Mouse (Mus musculus) heart, postnatal 10 days (tissue): ENCODE results near the gene Kcnd3. TPM values are rescaled to one million over a fixed set of nuclear protein-coding genes. Genes with fewer than 3 reads are reported as not detected.

Experiments used
- DNase-seq, 2 experiments: peaks; one replicate each; pipeline ENCODE4 v3.0.0; 2021
- intact Hi-C: fragments of 180-260 bp; cut with DNase I; formaldehyde crosslinking; loops from one replicate; pipeline ENCODE4 v1.15.1; 2025
- total RNA-seq, 2 experiments: library from RNA; stranded (reverse); gene quantifications; 2 replicates each; pipeline ENCODE4 v1.2.3; 2021

Kcnd3 gene
- total RNA-seq, 2 experiments from 2014 or later: 1.7 to 2.2 TPM

GRCm38 (mm10) chr3:105571944-105572343, 119.8 kb downstream of the Kcnd3 start:
- no peak for DNase-seq
- intact Hi-C loops: no loop called here

GRCm38 (mm10) chr3:105573156-105573555, 121.0 kb downstream of the Kcnd3 start:
- intact Hi-C loops: no loop called here
- DNase-seq: no peak

GRCm38 (mm10) chr3:105578320-105578719, 126.2 kb downstream of the Kcnd3 start:
- DNase-seq: no peak
- intact Hi-C loops: no loop called here

GRCm38 (mm10) chr3:105581119-105581518, 129.0 kb downstream of the Kcnd3 start:
- DNase-seq: no peak
- intact Hi-C loops: no loop called here

GRCm38 (mm10) chr3:105585734-105586159, 133.6 kb downstream of the Kcnd3 start:
- DNase-seq: peak; percentile 2 to 8
- intact Hi-C loops: no loop called here

GRCm38 (mm10) chr3:105590056-105590672, 138.0 kb downstream of the Kcnd3 start:
- DNase-seq: no peak

GRCm38 (mm10) chr3:105591766-105592165, 139.6 kb downstream of the Kcnd3 start:
- DNase-seq: no peak
- intact Hi-C loops: no loop called here

More at GRCm38 (mm10) chr3:105590056-105590672, 138.0 kb downstream of the Kcnd3 start:
- intact Hi-C loops: no loop called here

GRCm38 (mm10) chr3:105592246-105592645, 140.1 kb downstream of the Kcnd3 start:
- intact Hi-C loops: no loop called here
- peak; percentile 12 to 18 for DNase-seq

- peak; percentile 48 to 65 for DNase-seq
- intact Hi-C loops: no loop called here
Measured at GRCm38 (mm10) chr3:105600483-105600882, 148.4 kb downstream of the Kcnd3 start.

- DNase-seq: peak in 1 of 2 experiments; percentile 21
- intact Hi-C loops: no loop called here
Measured at GRCm38 (mm10) chr3:105602966-105603365, 150.8 kb downstream of the Kcnd3 start.

- intact Hi-C loops: no loop called here
- DNase-seq: no peak
Measured at GRCm38 (mm10) chr3:105605726-105606125, 153.6 kb downstream of the Kcnd3 start.

GRCm38 (mm10) chr3:105608857-105609256, 156.7 kb downstream of the Kcnd3 start:
- no peak for DNase-seq

GRCm38 (mm10) chr3:105611531-105612422, 159.6 kb downstream of the Kcnd3 start:
- intact Hi-C loops: no loop called here

More at GRCm38 (mm10) chr3:105608857-105609256, 156.7 kb downstream of the Kcnd3 start:
- intact Hi-C loops: no loop called here

GRCm38 (mm10) chr3:105612423-105612814, 160.3 kb downstream of the Kcnd3 start:
- no peak for DNase-seq
- intact Hi-C loops: no loop called here

More at GRCm38 (mm10) chr3:105611531-105612422, 159.6 kb downstream of the Kcnd3 start:
- DNase-seq: no peak

- DNase-seq: no peak
- intact Hi-C loops: no loop called here
Measured at GRCm38 (mm10) chr3:105616861-105617743, 165.0 kb downstream of the Kcnd3 start.

GRCm38 (mm10) chr3:105621154-105621553, 169.0 kb downstream of the Kcnd3 start:
- peak in 1 of 2 experiments; percentile 5 for DNase-seq
- intact Hi-C loops: no loop called here

- no peak for DNase-seq
- intact Hi-C loops: no loop called here
Measured at GRCm38 (mm10) chr3:105623137-105623536, 171.0 kb downstream of the Kcnd3 start.

- intact Hi-C loops: no loop called here
- no peak for DNase-seq
Measured at GRCm38 (mm10) chr3:105625961-105626360, 173.8 kb downstream of the Kcnd3 start.

- intact Hi-C loops: no loop called here
- no peak for DNase-seq
Measured at GRCm38 (mm10) chr3:105627258-105627657, 175.1 kb downstream of the Kcnd3 start.

- intact Hi-C loops: no loop called here
- no peak for DNase-seq
Measured at GRCm38 (mm10) chr3:105632296-105632695, 180.2 kb downstream of the Kcnd3 start.

GRCm38 (mm10) chr3:105633021-105633420, 180.9 kb downstream of the Kcnd3 start:
- DNase-seq: peak in 1 of 2 experiments; percentile 21
- intact Hi-C loops: no loop called here
